Mouse (Mus musculus) central nervous system, embryonic 11.5 days (tissue): ENCODE data around the gene Srek1ip1. TPM values are rescaled to one million over a fixed set of nuclear protein-coding genes. Genes with fewer than 3 reads are reported as not detected.

Experiments
- polyA plus RNA-seq: library from polyadenylated mRNA; depleted of rRNA; stranded (reverse); fragments of >200 nt; gene quantifications from 2 replicates; pipeline ENCODE4 v1.2.3, GENCODE M21; 2012; rRNA removed

Gene Srek1ip1
- polyA plus RNA-seq: 17.6 and 27.8 TPM in 2 replicates

DNA sequence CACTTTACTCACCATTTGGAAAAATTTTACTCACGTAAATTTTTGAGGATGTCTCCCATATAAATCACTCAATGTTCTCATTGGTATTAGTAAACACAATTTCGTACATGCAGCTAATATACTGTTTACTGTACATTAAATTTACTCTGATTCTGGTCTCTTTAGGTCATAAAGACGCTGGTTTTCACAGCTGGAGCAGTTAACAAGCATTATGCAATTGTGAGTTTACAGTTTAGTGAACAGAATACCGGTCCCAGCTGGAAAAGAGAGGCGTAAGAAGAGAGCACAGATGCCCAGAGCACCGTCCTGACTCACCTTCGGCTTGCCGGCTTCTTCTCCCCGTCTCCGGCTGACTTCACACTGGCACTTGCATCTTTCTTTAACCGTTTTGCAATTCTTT lies at the start of gene Srek1ip1:
Srek1ip1 (plus strand) TSS at position 301 of the 400 bp plus-strand sequence.

DNA sequence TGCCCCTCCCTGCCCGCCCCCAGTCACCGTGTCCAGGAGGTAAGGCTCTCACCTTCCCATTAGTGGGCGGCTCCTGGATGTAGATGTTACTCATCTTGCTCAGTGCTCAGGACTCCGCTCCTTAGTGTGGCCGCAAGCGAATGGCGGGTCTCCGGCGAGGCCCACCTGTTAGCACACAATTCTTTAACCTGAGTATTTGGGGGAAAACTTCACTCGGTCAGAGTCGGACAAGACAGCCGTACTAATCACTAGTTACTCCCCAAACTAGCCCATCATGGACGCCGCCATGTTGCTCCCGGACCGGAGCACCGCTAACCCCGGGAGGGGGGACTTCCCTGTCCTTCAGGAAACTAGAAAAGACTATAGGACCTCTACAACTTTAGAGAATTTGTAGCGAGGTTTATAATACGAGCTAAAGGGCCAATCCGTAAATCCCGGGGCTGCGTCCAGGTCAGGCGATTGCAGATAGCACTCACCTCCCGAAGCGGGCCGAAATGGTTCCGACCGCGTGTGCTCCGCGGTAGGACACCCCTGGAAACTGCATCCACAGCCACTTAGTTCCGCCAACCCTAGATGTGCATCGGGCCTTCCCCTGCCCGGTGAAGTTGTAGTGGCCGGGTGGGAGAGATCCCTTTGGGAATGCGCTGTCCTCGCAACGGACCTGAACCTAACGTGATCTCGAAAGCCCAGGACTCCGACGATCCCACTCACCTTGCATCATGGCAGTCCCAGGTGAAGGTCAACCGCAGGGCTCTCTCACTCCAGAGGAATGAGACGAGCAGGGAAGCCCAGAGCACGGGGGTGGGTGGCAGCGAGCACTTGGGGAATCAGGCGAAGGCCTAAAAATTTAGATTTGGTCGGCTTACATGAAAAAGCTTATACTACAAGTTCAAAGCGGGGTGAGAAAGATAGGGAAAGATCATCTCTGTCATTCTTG lies 24.6 kb downstream of the Srek1ip1 start, which contains the start of gene Cwc27:
Cwc27 (minus strand) TSS at position 508 of the 937 bp plus-strand sequence.

DNA sequence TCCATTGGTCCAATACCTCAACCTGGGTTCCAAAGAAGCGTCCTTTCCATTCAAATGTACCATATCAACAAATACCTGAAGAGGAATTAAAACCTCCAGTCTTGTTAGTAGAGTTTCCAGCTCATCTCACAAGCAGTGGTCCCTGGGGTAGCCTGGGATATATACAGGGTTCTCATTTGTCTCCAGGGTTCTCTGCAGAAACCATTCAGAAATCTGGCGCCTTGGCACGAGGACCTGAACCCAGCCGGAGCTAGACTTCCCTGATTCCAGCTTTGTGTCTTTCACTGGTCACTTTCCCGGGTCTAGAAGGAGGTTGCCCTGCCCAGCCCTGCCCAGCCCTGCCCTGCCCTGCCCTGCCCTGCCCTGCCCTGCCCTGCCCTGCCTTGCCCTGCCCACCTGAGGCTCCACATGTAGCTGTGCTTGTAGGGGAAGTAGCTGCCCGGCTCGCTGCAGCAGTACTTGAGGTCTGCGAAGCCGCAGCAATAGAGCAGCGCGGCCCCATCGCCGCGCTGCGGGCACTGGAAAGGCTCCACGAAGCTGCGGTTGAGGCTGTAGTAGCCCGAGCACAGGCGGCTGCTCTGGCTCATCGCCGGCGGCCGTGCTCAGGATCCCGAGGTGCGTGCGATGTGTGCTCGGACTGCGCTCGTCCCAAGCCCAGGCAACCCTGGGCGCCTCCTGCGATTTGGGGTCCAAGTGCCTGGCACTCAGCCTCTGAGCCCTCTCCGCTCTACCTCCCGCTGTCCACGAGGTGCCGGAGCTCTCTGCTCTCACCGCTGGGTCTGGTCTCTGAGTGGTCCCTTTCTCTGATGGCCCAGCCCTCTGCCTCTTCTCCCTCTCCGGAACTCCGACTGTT lies 71.1 kb downstream of the Srek1ip1 start, which contains the start of gene Shisal2b:
Shisal2b (minus strand) TSS at position 767 of the 853 bp plus-strand sequence.

Other genes with a start within 250 kb of the Srek1ip1 start
- 22.0 and 37.7 TPM in 2 replicates for gene Cwc27, start 24.7 kb downstream of the Srek1ip1 start, polyA plus RNA-seq
- 0.22 and 0.37 TPM in 2 replicates for gene Shisal2b, start 71.4 kb downstream of the Srek1ip1 start, polyA plus RNA-seq